Mouse (Mus musculus): ENCODE measurements around the gene Cdv3.
"Not testable (repeated sequence)": the region's sequence is repeated elsewhere in the genome, so short reads cannot be mapped to it uniquely, and the experiment has no call there.

Gene Cdv3

DNA sequence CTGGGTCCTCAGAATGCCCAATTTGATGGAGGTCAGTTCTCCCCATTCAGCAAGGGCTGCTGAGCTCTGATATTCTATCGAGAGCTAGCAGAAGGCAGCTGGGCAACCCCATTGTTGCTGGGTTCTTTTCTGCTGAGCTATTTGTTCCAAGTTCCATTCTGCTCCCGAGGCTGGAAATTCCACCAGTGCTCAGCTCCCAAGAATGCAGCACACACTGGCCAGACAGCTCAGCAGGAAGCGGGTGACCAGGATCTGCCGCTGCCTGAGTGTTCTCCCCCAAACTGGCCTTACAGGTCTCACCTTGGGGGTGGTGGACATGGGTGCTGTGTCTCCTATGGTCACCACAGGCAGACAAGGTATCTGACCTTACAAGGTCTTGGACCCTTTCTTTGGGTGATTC, 4.3 kb upstream of the Cdv3 start:
- no peak for DNase-seq

DNA sequence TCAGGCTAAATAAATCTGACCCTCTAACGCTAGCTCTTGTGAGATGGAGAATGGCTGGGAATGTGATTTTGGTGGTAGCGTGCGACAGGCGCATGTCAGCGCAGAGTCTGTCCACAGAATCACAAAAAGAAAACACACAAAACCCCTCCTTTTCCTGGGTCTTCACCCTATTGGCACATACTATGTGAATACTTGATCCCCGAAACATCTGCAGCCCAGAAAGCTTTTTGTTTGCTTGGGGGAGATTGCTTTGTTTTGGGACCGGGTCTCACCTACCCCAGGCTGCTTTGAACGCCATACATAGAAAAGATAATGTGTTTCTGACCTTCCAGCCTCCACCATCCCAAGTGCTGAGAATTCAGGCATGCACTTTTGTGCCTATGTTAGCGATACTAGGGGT, 716 bp upstream of the Cdv3 start:
- DNase-seq = no peak

DNA sequence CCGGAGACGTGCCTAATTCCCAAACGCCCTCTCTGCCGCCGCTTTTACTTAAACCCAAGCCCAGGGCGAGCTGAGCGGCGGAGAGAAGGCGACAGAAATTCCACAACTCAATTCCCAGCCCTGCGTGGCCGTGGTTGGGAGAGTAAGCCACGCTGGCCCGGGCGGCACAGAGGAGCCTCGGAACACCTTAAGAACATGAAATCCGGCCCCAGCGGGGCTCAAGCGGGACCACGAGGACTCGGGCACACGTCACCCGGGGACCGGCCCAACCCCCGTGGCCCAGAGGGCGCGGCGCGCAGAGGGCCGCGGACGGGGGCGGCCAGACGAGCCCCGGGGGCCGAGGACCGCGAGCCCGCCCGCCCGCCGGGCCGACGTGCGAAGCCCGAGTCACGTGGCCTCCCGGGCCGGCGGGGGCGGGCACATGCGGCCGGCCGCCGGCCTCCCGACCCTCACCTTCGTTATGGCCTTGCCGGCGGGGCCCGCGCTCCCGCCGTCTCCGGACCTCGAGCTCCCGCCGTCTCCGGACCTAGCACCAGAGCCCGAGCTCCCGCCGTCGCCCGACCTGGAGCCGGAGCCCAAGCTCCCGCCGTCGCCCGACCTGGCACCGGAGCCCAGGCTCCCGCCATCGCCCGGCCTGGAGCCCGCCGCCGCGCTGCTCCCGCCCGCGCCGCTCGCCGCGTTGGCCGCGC, 895 bp downstream of the Cdv3 start:
- no peak for DNase-seq

DNA sequence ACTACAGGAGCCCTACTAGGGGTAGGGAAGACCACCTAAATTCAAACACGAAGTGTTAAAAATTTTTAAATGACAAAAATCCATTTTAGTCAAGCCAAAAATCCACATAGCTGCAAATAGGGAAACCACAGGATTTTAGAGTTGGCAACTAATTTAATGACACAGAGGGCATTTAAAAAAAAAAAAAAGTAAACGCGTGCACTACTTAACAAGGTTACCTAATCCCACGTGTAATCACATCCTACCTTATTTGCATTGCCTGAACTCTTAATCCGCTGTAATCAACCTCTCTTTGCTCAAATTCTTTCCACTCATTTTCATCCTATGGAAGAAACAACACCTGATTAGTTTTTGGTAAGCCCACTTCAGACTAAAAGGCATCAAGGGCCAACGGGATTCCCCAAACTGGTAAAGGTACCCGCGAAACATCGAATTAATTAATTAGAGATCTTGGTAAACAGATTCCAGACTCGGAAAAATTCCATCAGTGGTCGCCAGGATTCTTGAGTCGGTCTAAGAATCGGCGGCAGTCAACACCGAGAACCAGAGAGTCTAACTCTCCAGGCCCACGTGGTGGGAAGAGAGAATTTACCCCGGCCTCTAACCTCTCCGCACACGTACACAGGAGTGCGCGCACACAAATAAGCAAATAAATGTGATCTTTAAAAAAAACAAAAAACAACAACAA, 1.8 kb downstream of the Cdv3 start:
- DNase-seq = peak; percentile 35

DNA sequence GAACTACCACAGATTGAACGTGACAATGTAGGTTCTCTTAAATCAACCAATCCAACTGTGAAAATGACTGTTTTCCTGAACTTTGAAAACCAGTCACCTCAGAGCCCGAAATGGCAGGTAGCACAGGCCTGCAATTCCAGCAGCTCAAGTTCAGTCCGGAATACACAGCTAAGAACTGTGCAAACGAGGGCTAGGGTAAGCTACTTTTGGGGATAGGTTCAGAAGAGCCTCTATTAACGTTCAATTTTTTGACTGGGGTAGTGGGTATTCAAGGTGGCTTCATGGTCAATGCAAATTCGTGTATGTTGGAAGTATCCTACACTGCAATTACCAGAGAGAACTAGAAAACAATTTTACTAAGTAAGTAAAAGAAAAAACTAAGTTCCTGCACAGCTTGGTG, 2.6 kb downstream of the Cdv3 start:
- DNase-seq = no peak

DNA sequence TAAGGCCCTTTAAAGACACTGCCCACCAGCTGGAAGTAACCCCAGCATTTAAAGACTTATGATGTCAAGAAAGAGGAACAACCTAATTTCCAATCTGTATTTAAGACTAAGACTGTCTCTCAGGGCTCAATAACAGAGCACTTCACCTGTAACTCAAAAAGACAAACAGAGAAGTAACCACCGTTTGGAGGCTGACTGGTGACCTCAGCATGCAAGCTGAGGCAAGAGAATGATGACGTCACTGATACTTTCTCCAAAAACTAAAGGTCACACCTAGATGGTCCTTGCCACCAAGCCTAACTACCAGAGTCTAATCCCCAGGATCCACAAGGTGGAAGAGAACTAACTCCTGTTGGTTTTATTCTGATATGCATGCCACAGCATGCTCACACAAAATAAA, 5.0 kb downstream of the Cdv3 start:
- DNase-seq = no peak

DNA sequence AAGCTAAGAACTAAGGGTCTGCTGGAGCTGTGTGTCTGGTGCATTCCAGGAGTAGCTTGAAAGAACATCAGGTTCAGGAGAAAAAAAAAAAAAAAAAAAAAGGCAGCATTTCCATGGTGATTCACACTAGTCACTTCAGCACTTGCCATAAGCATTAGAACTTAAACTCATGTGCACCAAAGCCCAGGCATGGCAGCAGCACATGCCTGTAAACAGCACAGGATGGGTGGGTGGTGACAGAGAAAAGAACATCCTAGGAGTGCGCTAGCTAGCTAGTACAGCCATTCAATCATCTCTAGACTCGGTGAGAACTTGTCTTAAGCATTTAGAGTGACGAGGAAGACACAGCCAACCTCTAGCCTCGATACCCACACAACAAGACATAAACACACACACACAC, 7.1 kb downstream of the Cdv3 start:
- no peak for DNase-seq

DNA sequence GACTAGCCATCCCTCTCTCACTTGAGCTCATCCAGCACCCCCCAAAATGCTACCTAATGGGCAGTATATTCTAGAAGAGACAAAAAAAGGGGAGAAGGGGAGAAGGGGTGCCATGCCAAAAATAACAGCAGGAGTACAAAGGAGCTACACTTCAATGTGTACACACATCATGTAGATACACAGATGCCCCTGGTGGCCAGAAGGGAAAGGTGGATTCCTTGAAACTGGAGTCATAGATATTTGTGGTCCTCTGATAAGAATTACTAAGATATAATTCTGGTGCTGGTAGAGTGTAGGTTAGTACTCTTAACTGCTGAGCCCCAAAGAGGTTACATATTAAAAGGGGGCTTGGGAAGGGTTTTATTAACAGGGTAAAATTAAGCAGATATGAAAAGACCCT, 7.7 kb downstream of the Cdv3 start:
- no peak for DNase-seq

DNA sequence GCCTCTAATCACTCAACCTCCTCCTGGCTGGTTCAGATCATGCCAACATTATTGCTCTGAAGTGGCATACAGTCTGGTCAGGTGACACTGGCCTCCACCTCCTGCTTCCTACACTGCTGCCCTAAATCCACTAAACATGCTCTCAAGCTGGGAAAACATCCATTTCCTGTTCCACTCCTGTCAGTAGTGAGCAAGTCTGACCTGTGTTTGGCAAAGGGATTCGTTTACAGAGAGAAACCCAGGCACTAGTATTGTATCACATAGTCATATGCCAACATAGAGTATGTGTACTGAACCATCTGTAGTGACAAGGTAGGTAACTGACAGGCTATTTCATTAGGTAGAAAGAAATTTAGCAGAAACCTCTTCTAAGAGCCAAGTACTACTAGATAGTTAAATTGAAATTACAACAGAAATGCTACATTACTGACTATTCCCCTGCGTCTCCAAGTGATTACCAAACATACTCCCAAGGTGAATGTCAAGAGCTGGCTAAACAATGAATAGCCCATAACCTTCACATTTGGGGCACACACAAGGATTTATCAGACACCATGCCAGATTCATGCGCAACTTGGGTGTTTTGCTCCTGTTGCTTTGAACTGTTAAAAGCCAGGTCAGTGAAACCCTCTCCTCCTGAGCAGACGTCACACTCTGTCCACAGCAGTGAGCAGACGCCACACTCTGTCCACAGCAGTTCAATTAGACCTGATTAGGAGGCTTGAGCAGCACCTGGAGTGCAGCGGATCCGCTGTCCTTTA, 12.0 kb downstream of the Cdv3 start:
- DNase-seq = not testable (repeated sequence)

DNA sequence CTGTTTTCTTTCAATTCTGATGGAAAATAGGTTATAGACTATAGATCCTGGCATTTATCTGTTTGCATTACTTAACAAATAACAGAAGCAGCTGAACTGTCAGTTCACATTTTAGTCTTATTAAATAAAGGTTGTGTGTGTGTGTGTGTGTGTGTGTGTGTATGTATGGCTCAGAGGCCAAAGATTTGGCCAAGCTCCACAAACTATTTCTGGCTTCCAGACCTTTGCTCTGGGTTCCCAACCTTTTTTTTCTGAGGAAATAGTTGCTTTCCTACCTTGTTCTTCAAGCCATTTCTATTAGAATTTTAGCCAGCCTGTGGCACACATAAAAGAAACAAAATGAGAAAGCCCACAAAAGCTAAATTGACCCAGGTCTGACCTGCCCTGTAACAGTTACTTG, 16.8 kb downstream of the Cdv3 start:
- DNase-seq = no peak

DNA sequence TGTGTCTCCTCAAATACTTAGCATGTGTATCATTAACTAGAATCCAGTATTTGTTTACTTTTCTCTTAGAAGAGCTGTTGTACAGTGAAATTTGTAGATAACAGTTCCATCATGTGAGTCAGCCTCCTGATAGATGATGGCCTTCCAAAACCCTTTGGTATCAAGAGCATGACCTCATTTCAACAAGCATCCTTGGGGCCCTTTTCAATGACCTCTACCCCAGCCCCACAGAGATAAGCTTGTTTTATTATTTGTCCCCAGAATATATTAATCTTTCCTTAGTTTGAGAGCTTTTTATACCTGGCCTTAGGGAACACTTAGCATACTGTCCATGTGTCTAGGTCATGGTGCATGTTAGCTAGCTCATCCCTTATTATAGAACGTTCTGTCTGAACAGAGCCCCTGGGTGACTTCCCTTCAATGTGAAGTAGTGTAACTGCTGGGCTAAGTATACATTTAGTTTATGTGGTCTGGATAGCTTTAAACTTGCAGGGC, 17.6 kb downstream of the Cdv3 start:
- DNase-seq = no peak

DNA sequence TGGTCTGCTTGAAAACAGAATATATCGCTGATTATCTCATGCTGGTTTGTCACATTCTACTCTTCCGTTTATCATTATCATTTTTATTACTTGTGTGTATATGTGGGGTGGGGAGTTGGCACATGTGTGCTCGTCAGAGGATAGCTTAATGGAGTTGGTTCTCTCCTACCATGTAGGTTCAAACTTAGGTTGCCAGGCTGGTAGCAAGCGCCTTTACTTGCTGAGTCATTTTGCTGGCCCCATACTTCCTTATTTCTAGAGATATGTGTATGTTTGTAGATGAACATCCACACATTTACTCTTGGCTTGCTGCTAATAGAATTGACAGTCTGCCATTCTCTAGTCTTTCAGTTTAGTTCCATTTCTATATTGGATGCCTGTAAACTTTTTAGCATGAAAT, 18.6 kb downstream of the Cdv3 start:
- no peak for DNase-seq

DNA sequence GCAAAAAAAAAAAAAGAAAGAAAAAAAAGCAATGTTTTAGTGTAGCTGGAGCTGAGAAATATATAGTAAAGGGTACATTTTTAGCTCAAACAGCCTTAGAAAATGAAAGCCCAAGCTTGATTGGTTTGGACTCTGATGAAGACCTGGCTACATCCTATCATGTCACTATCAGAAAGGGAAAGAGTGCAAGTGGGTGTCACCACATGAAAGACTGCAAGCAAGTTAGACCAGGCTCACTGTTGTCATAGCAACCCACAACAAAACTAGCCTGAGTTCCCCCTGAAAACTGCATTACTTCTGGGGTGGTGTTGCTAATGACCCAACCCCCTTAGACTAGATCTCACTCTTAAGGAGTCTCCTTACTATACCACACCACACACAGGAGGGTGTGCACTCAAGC, 28.7 kb downstream of the Cdv3 start:
- DNase-seq = no peak

DNA sequence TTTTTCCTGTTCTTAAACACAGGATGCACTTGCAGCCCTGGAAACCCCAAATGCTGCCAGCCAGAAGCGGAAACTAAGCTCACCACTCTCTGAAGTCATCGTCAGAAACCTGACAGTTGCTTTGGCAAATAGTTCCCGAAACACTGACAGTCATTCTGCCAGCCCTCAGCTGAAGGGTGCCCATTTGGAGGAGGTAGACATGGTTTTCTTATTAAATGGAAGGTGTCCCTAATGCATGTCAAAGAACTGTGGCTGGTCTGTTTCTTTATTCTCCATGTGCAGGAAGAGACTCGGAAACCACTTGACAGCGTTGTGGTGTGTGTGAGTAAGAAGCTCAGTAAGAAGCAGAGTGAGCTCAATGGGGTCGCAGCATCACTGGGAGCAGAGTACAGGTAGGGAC, 33.0 kb downstream of the Cdv3 start:
- no peak for DNase-seq

DNA sequence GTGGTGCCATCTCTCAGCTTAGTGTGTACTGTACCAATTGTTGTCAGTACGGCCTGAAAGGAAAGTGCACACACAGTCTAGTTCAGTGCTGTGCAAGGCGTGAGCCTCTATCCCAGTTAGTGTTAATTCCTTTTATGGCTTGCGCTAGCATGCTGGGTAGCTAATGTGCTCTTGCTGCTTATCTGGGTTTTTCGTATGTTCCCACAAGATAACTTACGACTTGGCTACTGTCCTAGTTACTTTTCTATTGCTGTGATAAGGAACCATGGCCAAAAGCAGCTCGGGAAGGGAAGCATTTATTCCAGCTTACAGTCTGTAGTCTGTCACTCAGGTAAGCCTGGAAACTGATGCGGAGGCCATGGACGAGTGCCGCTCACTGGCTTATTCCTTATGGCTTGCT, 39.2 kb downstream of the Cdv3 start:
- DNase-seq = no peak

DNA sequence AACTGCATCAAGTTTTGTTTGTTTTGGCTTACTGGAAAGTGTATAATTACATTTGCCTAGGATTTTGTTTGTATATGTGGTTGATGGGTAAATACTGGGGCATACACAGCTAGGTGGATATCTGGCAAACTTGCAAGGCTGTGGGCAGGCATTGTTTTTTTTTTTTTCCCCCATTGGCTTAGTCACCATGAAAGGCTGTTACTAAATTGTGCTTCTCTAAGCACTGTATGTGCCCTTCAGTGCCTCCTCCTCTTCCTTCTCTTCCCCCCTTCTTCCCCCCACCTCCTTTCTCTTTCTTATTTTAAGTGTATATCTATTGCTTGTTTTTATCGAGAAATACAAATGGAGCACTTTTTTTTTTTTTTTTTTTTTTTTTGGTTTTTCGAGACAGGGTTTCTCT, 41.0 kb downstream of the Cdv3 start:
- DNase-seq = no peak

DNA sequence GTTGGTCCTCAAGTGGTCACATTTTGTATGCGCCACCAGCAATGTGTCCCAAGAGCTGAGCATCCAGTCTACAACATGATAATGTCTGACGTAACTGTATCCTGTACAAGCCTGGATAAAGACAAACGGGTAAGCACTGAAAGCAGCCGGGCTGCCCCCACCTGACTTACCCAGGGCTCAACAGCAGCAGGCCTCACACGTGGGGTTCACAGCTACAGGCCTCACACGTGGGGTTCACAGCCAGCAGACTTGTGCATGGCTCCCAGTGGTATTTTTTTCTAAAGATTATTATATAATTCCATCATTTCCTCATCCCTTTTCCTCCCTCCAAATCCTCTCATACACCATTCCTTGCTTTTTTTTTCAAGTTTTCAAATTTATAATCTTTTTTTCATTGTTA, 55.8 kb downstream of the Cdv3 start:
- no peak for DNase-seq

DNA sequence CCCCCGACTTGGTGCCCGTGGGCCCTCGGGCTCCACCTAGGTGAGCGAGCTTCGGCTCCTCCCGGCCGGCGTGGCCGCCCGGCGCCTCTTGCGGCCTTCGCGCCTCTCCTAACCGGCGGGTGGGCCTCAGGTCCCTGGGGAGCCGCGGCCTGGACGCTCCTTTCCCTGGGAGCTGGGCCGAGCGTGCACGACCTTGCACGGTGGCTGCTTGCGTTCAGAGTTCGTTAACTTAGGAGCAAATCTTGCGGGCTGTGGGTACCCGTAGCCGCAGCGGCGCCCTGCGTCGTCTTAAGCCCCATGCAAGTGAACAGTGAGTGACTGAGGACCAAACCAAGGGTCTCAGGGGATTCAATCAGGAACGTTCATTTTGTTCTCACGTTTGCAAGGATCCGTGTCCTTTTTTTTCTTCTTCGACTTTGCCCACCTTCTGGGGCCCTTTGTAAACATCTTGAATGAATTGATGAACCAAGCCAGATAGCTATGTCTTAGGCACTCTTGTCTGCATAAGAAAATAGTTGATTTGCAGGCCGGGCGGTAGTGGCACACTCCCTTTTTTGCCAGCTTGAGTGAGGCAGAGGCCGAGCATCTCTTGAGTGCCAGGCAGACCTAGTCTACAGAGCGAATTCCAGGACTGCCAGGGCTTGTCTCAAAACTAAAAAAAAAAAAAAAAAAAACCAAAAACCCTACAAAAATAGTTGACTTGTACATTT, 60.2 kb downstream of the Cdv3 start:
- no peak for DNase-seq

DNA sequence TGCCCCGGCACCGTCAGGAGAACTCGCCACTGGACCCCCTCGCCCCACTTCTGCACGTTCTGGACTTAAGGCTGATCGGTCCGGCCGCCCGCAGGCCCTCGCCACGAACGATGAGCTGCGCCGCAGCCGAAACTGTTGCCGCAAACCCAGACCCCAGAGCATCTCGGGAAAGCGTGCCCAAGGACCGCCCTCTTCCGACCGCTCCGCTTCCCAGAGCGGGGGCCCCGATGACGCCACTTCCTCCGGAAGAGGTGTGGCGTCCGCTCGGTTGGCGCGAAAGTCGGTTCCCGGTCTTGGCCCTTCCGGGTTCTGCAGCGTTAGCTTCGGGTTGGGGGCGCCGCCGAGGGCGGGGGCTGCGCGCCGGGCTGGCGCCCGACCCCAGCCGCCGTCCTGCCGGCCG, 60.7 kb downstream of the Cdv3 start, which contains the start of the genes 1300017J02Rik and Topbp1:
Gene 1300017J02Rik, minus strand, starts transcription at position 156 of the 400 bp plus-strand sequence.
Gene Topbp1, plus strand, starts transcription at position 289 of the 400 bp plus-strand sequence.
- DNase-seq = peak; percentile 85
